Mouse (Mus musculus) intestine, postnatal 0 days (tissue): ENCODE results near the gene Glp1r. TPM values are rescaled to one million over a fixed set of nuclear protein-coding genes. Genes with fewer than 3 reads are reported as not detected.
A peak's percentile ranks its signal among the peaks of the same experiment; 100 is the strongest.

Experiments used
- ATAC-seq: fragments of 200-750 bp; cut with Nextera tagmentation; 2 replicates; pipeline ENCODE4 v1.8.0; 2017; ENCODE audit warnings: mild to moderate bottlenecking, moderate TSS enrichment, moderate library complexity
- H3K27ac ChIP-seq: fragments of 300-500 bp; sonication (generic); 2 replicates; pipeline ENCODE4 v1.5.1; 2014; ENCODE audit warnings: mild to moderate bottlenecking, low read depth, low read length, moderate library complexity
- H3K27me3 ChIP-seq: fragments of 300-500 bp; sonication (generic); replicated peaks from 2 replicates; pipeline ENCODE4 v1.6.1; 2014; ENCODE audit warnings: low read length, mixed read lengths; ENCODE audit not compliant: control insufficient read depth, insufficient read depth
- H3K36me3 ChIP-seq: fragments of 300-500 bp; sonication (generic); 2 replicates; pipeline ENCODE4 v1.6.1; 2014; ENCODE audit warnings: mild to moderate bottlenecking, moderate library complexity; ENCODE audit not compliant: control insufficient read depth, insufficient read depth
- H3K4me1 ChIP-seq: fragments of 300-500 bp; sonication (generic); replicated peaks from 2 replicates; pipeline ENCODE4 v1.6.1; 2014; ENCODE audit warnings: antibody characterized with exemption, low read length, mixed read lengths; ENCODE audit not compliant: control insufficient read depth, insufficient read depth
- H3K4me2 ChIP-seq: fragments of 300-500 bp; sonication (generic); replicated peaks from 2 replicates; pipeline ENCODE4 v1.6.1; 2014; ENCODE audit warnings: low read depth, mild to moderate bottlenecking, moderate library complexity
- H3K4me3 ChIP-seq: fragments of 300-500 bp; sonication (generic); 2 replicates; pipeline ENCODE4 v1.5.1; 2014; ENCODE audit warnings: low read depth, low read length
- H3K9ac ChIP-seq: fragments of 300-500 bp; sonication (generic); 2 replicates; pipeline ENCODE4 v1.6.1; 2014; ENCODE audit warnings: mild to moderate bottlenecking, low read depth, low read length
- H3K9me3 ChIP-seq: fragments of 300-500 bp; sonication (generic); 2 replicates; pipeline ENCODE4 v1.6.1; 2016; ENCODE audit warnings: mixed run types; ENCODE audit not compliant: control insufficient read depth
- CTCF ChIP-seq: sonication (generic); IDR thresholded peaks from 2 replicates; pipeline ENCODE4 v1.5.1; 2016; ENCODE audit warnings: low read depth, mild to moderate bottlenecking, control low read depth, antibody characterized with exemption, moderate library complexity
- WGBS: fragments of 180-500 bp; shearing (Covaris S2); extraction: QIAGEN DNeasy Blood & Tissue Kit; methylation state at CpG from one replicate; pipeline ENCODE4 v1.1.7; 2014; 5-methylcytosine and 5-hydroxymethylcytosine counted together
- polyA plus RNA-seq: library from polyadenylated mRNA; unstranded; fragments of >200 nt; fragmentation: Nextera tagmentation; extraction: Ambion mirVana; gene quantifications from 2 replicates; pipeline ENCODE4 v1.2.1, GENCODE M21; 2015

Glp1r gene
- polyA plus RNA-seq: 0.63 and 0.88 TPM in 2 replicates

DNA sequence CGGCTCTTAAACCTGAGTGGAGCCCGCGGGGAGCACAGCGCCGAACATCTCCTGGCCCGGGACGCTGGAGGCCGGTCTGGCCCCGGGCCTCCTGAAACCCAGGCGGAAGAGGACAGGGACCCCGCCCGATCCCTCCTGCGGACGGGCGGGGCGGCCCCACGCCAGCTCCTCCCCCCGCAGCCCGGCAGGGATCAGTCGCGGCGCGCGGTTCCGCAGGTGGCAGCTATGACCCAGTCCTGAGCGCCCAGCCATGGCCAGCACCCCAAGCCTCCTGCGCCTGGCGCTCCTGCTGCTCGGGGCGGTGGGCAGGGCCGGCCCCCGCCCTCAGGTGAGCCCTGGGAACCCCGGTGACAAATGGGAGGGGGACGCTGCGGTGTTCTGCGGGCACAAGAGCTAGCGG, at the start of gene Glp1r:
Gene Glp1r (plus strand): TSS at position 191 of the 400 bp plus-strand sequence.
- ATAC-seq: 0 out of 2 replicates have a peak, but pooled peaks have one; percentile 16
- Histone ChIP-seq H3K4me3 (peak within 1 kb of the TSS; percentile 37), H3K9me3 (no peaks in the 10 kb centered on the region), H3K9ac (no peak within 1 kb of the TSS), H3K27ac (no peak within 1 kb of the TSS), H3K36me3 (no peaks in the 10 kb centered on the region), H3K4me2 (peak within 1 kb of the TSS; percentile 74), H3K27me3 (peaks cover 23% of the 10 kb centered on the region), H3K4me1 (no peaks in the 10 kb centered on the region)
- WGBS: under 1% methylated on average over 37 of the region's 37 CpGs
- no peak for TF ChIP-seq CTCF

DNA sequence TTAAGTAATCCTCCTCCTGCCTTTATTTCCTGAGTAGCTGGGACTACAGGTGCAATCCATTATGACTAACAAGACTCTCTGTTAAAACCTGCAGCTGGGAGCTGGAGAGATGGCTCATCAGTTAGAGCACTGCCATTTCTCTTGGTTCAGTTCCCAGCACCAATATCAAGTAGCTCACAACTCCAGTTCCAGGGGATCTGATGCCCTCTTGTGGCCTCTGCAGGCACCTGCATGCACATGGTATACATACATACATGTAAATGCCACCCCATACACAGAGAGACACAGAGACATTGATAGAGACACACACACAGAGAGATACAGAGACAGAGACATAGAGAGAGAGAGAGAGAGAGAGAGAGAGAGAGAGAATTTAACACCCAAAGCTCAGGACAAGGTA, 49.3 kb upstream of the Glp1r start:
- no peak for ATAC-seq
- no peaks in the 10 kb centered on the region for H3K4me1 ChIP-seq

DNA sequence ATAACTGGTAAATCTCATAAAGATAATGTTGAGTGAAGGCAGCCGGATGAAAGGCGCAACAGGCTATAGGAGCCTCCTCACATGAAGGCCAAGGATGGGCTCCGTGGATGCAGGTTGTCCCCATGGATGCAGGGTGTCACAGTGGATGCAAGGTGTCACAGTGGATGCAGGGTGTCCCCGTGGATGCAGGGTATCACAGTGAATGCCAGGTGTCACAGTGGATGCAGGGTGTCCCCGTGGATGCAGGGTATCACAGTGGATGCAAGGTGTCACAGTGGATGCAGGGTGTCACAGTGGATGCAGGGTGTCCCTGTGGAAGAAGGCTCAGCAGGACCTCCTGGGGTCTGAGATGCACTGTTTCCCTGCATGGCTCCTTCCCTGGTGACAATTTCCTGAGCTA, 44.3 kb upstream of the Glp1r start:
- Histone ChIP-seq H3K27ac (no peak overlapping the region), H3K9me3 (no peaks in the 10 kb centered on the region), H3K4me2 (no peak overlapping the region), H3K27me3 (no peaks in the 10 kb centered on the region), H3K9ac (no peak overlapping the region), H3K36me3 (no peaks in the 10 kb centered on the region), H3K4me3 (no peak overlapping the region), H3K4me1 (no peaks in the 10 kb centered on the region)
- 88% methylated on average over 5 of the region's 5 CpGs for WGBS
- no peak for ATAC-seq
- no peak for TF ChIP-seq CTCF

More for the DNA sequence above, 49.3 kb upstream of the Glp1r start:
- H3K9me3 ChIP-seq: no peaks in the 10 kb centered on the region
- no peaks in the 10 kb centered on the region for H3K36me3 ChIP-seq
- no peaks in the 10 kb centered on the region for H3K27me3 ChIP-seq
- TF ChIP-seq CTCF: peak; percentile 18
- H3K4me2 ChIP-seq: no peak overlapping the region
- H3K4me3 ChIP-seq: no peak overlapping the region
- H3K9ac ChIP-seq: no peak overlapping the region
- no peak overlapping the region for H3K27ac ChIP-seq

DNA sequence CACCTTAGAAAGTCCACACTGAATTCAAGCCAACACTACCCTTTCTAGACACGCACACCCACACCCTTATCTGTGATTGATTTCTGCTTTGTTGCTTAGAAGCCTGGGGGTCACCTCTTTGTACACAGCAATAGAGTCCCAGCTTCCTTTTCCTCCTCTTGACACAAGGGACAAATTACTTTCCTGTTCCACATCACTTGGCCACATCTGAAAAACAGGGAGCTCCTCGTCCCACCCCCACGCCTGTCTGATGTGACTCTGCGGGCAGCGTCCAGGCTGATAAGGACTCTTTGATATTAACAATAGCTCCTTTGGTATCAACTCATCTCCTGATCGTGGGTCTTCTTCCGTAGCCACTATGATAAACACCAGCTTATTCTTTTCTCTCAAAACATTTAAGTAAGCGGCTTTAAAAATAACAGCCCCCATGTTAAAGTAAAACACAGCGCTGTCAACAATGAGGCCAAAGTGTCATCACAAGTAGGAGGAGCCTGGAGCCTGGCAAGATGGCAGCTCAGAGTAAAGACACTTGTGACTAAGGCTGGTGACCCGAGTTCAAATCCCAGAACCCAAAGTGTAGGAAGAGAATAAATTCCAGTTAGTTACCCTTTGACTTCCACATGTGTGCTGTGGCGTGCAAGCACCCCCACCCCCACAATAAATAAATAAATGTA, 42.9 kb upstream of the Glp1r start:
- Histone ChIP-seq H3K9ac (no peak overlapping the region), H3K27me3 (no peaks in the 10 kb centered on the region), H3K4me1 (no peaks in the 10 kb centered on the region), H3K4me3 (no peak overlapping the region), H3K9me3 (no peaks in the 10 kb centered on the region), H3K4me2 (no peak overlapping the region), H3K27ac (no peak overlapping the region), H3K36me3 (no peaks in the 10 kb centered on the region)
- ATAC-seq: no peak
- 49% methylated on average over 11 of the region's 11 CpGs for WGBS
- no peak for TF ChIP-seq CTCF

DNA sequence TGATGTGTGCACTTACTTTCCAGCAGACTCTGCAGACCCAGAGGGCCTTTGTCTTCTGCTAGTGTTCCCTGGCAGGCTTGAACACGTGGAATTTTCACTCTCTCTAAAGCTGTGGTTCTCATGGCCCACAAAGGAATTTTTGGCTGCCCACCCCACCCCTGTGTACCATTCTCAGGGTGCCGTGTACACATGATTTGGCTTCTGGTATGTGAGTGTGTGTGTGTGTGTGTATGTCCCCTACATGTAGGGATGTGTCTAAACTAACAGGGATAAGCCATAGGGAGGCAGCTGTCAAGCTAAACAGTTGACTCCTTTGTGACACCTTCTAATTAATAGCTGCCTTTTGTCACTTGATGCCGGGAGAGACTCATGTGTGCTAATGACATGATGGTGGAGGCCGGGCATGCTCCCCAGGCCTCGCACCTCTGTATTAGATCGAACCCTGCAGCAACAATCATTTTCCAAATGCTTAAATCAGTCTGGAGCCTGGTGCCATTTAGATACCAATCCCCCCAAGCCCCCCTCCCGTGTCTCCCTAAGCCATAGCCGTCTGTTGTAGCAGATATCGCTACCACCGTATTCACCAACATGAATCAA, 41.5 kb upstream of the Glp1r start:
- no peak for TF ChIP-seq CTCF
- Histone ChIP-seq H3K9me3 (no peaks in the 10 kb centered on the region), H3K27ac (no peak overlapping the region), H3K9ac (no peak overlapping the region), H3K36me3 (no peaks in the 10 kb centered on the region), H3K4me3 (no peak overlapping the region), H3K27me3 (no peaks in the 10 kb centered on the region), H3K4me2 (no peak overlapping the region), H3K4me1 (no peaks in the 10 kb centered on the region)
- ATAC-seq: no peak
- WGBS: 70% methylated on average over 10 of the region's 10 CpGs

DNA sequence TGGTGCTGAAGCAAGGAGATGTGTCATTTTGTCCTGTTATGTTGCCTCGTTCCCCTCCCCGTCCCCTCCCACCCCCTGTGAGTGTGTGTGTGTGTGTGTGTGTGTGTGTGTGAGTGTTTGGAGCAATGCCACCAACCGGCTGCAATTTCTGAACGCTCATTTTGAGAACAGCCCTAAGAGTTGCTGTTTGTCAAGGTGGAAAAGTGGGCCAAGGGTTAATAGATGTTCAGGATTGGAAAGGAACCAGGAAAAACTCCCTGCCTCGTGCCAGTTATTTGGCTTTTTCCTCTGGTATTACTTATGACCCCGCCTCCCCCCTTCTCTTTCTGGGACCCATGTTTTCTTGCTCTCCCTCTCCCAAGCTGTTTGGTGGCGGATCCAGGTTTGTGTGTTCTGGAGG, 41.0 kb upstream of the Glp1r start:
- Histone ChIP-seq H3K4me1 (no peaks in the 10 kb centered on the region), H3K4me2 (no peak overlapping the region), H3K9me3 (no peaks in the 10 kb centered on the region), H3K27ac (no peak overlapping the region), H3K27me3 (no peaks in the 10 kb centered on the region), H3K36me3 (no peaks in the 10 kb centered on the region), H3K9ac (no peak overlapping the region), H3K4me3 (no peak overlapping the region)
- no peak for TF ChIP-seq CTCF
- no peak for ATAC-seq
- WGBS: 56% methylated on average over 7 of the region's 7 CpGs
